Mouse (Mus musculus) urinary bladder, postnatal 0 days (tissue): ENCODE measurements around the gene Hp1bp3. TPM values are rescaled to one million over a fixed set of nuclear protein-coding genes. Genes with fewer than 3 reads are reported as not detected.

Experiments
- polyA plus RNA-seq: library from polyadenylated mRNA; unstranded; fragments of >200 nt; fragmentation: Nextera tagmentation; extraction: Ambion mirVana; gene quantifications from 2 replicates; pipeline ENCODE4 v1.2.1, GENCODE M21; 2015

Hp1bp3 gene
- 77.3 and 86.4 TPM in 2 replicates for polyA plus RNA-seq

DNA sequence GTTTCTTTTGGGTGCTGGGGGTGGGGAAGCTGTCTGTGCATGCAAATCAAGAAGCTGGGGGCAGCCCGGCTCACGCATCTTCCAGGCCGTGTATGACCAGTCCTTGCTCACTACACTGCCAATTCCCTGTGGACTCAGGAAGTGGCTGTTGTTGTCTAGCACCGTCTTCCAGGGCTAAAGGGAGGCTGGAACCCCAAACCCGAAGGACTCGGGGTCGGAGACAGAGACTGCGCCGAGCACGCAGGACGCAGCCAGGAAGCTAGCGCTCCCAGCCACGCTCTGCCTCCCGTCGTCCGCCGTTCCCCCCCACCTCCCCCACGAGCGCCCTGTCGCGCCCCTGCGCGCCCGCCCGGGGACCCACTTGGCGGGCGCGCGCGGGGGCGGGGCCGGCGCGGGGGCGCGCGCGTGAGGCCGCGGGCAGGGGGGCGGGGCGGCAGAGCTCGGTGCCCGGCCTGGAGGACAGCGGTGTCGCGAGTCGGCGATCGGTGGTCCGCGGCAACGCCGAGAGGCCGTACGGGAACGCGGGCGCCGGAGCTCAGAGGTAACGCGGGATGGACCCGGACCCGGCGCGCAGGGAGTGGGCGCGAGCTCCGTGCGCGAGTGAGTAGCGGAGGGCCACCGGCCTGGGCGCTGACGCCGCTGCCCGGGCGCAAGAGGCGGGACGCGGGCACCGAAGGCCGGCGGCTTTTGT, at the start of gene Hp1bp3:
Gene Hp1bp3, plus strand, starts transcription at position 97 of the 691 bp plus-strand sequence.

DNA sequence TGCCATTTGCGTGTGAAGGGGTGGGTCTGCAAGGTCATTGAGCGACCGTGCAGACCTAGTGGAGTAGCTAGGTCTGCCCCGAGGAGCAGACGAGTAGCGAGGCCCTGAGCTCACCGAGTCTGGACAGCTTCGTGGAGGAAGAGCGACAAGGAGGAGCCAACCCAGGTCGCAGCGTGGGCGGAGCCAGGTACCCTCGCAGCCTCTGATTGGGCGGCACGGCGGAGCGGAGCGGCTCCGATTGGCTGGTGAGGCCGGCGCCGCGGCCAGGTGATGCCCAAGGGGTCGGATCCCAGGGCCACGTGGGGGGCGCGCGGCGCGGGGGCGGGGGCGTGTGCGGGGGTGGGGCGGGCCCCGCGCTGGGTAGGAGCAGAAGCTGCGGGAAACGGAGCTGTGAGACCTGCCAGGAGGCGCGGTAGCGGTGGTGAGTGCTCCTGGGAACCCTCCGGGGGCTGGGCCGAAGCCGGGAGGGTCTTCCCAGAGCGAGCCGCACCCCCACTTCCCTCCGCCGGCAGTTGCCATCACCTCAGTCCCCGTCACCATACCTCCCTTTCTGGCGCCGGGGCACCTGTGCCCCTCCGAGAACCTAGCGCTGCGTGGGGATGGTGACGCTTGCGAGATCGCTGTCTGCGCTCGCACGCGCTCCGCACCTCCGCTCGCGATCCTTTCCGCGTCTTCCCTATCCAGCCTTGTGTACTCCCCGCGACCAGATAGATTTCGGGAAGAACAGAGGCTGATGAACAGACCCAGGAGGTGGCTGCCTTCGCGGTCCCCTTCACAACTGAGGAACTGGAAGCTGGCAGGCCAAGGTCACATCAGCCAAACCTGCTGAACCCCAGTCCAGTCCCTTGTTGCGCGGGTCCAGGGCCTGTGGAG, 34.2 kb downstream of the Hp1bp3 start, which contains the start of the genes Sh2d5 and Kif17:
Gene Sh2d5, plus strand, starts transcription at position 316 of the 873 bp plus-strand sequence.
Gene Kif17, plus strand, starts transcription at position 348 of the 873 bp plus-strand sequence.

Other genes with a start within 250 kb of the Hp1bp3 start
- gene Eif4g3, start 223.3 kb upstream of the Hp1bp3 start, polyA plus RNA-seq: 15.8 and 17.1 TPM in 2 replicates
- 0.05 and 0.37 TPM in 2 replicates for gene Sh2d5, start 34.1 kb downstream of the Hp1bp3 start, polyA plus RNA-seq
- gene Kif17, start 34.1 kb downstream of the Hp1bp3 start, polyA plus RNA-seq: 0.25 and 0.36 TPM in 2 replicates
- gene Ddost, start 88.4 kb downstream of the Hp1bp3 start, polyA plus RNA-seq: 202 and 210 TPM in 2 replicates
- gene Pink1, start 110.0 kb downstream of the Hp1bp3 start, polyA plus RNA-seq: 50.9 and 66.7 TPM in 2 replicates
- gene Cda, start 151.7 kb downstream of the Hp1bp3 start, polyA plus RNA-seq: 3.5 and 6.0 TPM in 2 replicates
- not detected in 2 replicates for gene Fam43b, start 180.2 kb downstream of the Hp1bp3 start, polyA plus RNA-seq
- gene Mul1, start 218.4 kb downstream of the Hp1bp3 start, polyA plus RNA-seq: 11.5 and 13.2 TPM in 2 replicates
- gene Camk2n1, start 238.0 kb downstream of the Hp1bp3 start, polyA plus RNA-seq: 3.3 and 3.4 TPM in 2 replicates